Mouse (Mus musculus) midbrain, postnatal 0 days (tissue): ENCODE results near the gene Adk. TPM values are rescaled to one million over a fixed set of nuclear protein-coding genes. Genes with fewer than 3 reads are reported as not detected.

Experiments
- ATAC-seq: fragments of 200-750 bp; cut with Nextera tagmentation; 2 replicates; pipeline ENCODE4 v1.8.0; 2017; ENCODE audit warnings: moderate number of reproducible peaks, mild to moderate bottlenecking, moderate TSS enrichment, moderate library complexity; ENCODE audit not compliant: low FRiP score
- DNase-seq: peaks from one replicate; pipeline ENCODE4 v3.0.0-alpha.2; 2015; ENCODE audit warnings: low spot score
- H3K27ac ChIP-seq: fragments of 300-500 bp; sonication (generic); 2 replicates; pipeline ENCODE4 v1.5.1; 2014; ENCODE audit warnings: low read depth, mild to moderate bottlenecking, low read length, mixed read lengths
- H3K27me3 ChIP-seq: fragments of 300-500 bp; sonication (generic); 2 replicates; pipeline ENCODE4 v1.6.1; 2014; ENCODE audit warnings: low read length, control low read depth, mixed read lengths; ENCODE audit not compliant: insufficient read depth
- H3K36me3 ChIP-seq: fragments of 300-500 bp; sonication (generic); 2 replicates; pipeline ENCODE4 v1.6.1; 2014; ENCODE audit warnings: low read length, control low read depth, mixed read lengths; ENCODE audit not compliant: insufficient read depth
- H3K4me1 ChIP-seq: fragments of 300-500 bp; sonication (generic); 2 replicates; pipeline ENCODE4 v1.6.1; 2014; ENCODE audit warnings: mild to moderate bottlenecking, control low read depth, antibody characterized with exemption, low read length, mixed read lengths; ENCODE audit not compliant: insufficient read depth
- H3K4me2 ChIP-seq: fragments of 300-500 bp; sonication (generic); 2 replicates; pipeline ENCODE4 v1.6.1; 2014; ENCODE audit warnings: low read depth, mild to moderate bottlenecking, low read length, mixed read lengths; ENCODE audit not compliant: poor library complexity, severe bottlenecking
- H3K4me3 ChIP-seq: fragments of 300-500 bp; sonication (generic); 2 replicates; pipeline ENCODE4 v1.5.1; 2014; ENCODE audit warnings: low read depth, mild to moderate bottlenecking, low read length, moderate library complexity
- H3K9ac ChIP-seq: fragments of 300-500 bp; sonication (generic); replicated peaks from 2 replicates; pipeline ENCODE4 v1.6.1; 2014; ENCODE audit warnings: mild to moderate bottlenecking, low read length, moderate library complexity, mixed read lengths; ENCODE audit not compliant: poor library complexity, severe bottlenecking
- H3K9me3 ChIP-seq: fragments of 300-500 bp; sonication (generic); 2 replicates; pipeline ENCODE4 v1.6.1; 2016; ENCODE audit warnings: low read length, control low read depth
- CTCF ChIP-seq: IDR thresholded peaks from 2 replicates; pipeline ENCODE4 v1.5.1; 2016; ENCODE audit warnings: antibody characterized with exemption, mild to moderate bottlenecking
- WGBS: fragments of 180-500 bp; shearing (Covaris S2); extraction: QIAGEN DNeasy Blood & Tissue Kit; methylation state at CpG from one replicate; pipeline ENCODE4 v1.1.7; 2014; 5-methylcytosine and 5-hydroxymethylcytosine counted together
- polyA plus RNA-seq: library from polyadenylated mRNA; unstranded; fragments of >200 nt; fragmentation: Nextera tagmentation; extraction: Ambion mirVana; gene quantifications from 2 replicates; pipeline ENCODE4 v1.2.1, GENCODE M21; 2015
- total RNA-seq: library from RNA; depleted of rRNA; stranded (reverse); fragments of >200 nt; gene quantifications from 2 replicates; pipeline ENCODE4 v1.2.3, GENCODE M21; 2014

Adk gene
- total and polyA plus RNA-seq, 2 experiments from 2014 or later: 25.3 to 50.6 TPM

- Histone ChIP-seq H3K27me3 (no peaks in the 10 kb centered on the region), H3K4me3 (no peak overlapping the region), H3K9ac (no peak overlapping the region), H3K4me2 (no peak overlapping the region), H3K27ac (no peak overlapping the region), H3K9me3 (no peaks in the 10 kb centered on the region), H3K4me1 (no peaks in the 10 kb centered on the region), H3K36me3 (no peaks in the 10 kb centered on the region)
- DNase-seq (no peak), ATAC-seq (no peak)
- TF ChIP-seq CTCF: no peak
Observed at GRCm38 (mm10) chr14:21078511-21078910, 26.1 kb downstream of the Adk start.

GRCm38 (mm10) chr14:21082823-21083222 is 30.4 kb downstream of the Adk start:
- DNase-seq (no peak), ATAC-seq (no peak)
- no peaks in the 10 kb centered on the region for H3K36me3 ChIP-seq
- no peaks in the 10 kb centered on the region for H3K9me3 ChIP-seq
- H3K4me3 ChIP-seq: no peak overlapping the region
- TF ChIP-seq CTCF: no peak
- H3K4me2 ChIP-seq: no peak overlapping the region
- H3K4me1 ChIP-seq: no peaks in the 10 kb centered on the region
- H3K27ac ChIP-seq: no peak overlapping the region
- no peaks in the 10 kb centered on the region for H3K27me3 ChIP-seq
- WGBS: 52% methylated on average over 1 of the region's 1 CpGs
- no peak overlapping the region for H3K9ac ChIP-seq

DNA sequence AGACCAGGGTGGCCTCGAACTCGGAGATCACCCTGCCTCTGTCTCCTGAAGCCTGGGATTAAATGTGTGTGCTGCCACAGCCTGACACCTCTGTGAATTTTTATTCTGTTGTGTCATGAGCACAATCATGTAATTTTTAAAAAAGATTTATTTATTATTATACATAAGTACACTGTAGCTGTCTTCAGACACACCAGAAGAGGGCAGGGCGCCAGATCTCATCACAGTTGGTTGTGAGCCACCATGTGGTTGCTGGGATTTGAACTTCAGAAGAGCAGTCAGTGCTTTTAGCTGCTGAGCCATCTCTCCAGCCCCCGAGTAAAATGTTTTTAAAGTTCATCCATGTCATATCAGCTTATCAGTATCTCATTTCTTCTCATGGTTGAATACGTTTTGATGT is 33.3 kb downstream of the Adk start:
- WGBS: 85% methylated on average over 5 of the region's 5 CpGs
- no peak overlapping the region for H3K4me2 ChIP-seq
- no peaks in the 10 kb centered on the region for H3K9me3 ChIP-seq
- H3K4me1 ChIP-seq: no peaks in the 10 kb centered on the region
- H3K4me3 ChIP-seq: no peak overlapping the region
- H3K9ac ChIP-seq: no peak overlapping the region
- no peaks in the 10 kb centered on the region for H3K27me3 ChIP-seq
- H3K27ac ChIP-seq: no peak overlapping the region
- no peak for DNase-seq
- TF ChIP-seq CTCF: no peak
- no peaks in the 10 kb centered on the region for H3K36me3 ChIP-seq
- no peak for ATAC-seq

- H3K9ac ChIP-seq: no peak overlapping the region
- no peak overlapping the region for H3K27ac ChIP-seq
- no peaks in the 10 kb centered on the region for H3K36me3 ChIP-seq
- no peak for TF ChIP-seq CTCF
- DNase-seq (no peak), ATAC-seq (no peak)
- H3K27me3 ChIP-seq: no peaks in the 10 kb centered on the region
- H3K4me2 ChIP-seq: no peak overlapping the region
- 72% methylated on average over 2 of the region's 2 CpGs for WGBS
- no peaks in the 10 kb centered on the region for H3K9me3 ChIP-seq
- H3K4me1 ChIP-seq: no peaks in the 10 kb centered on the region
- no peak overlapping the region for H3K4me3 ChIP-seq
Observed at GRCm38 (mm10) chr14:21086106-21086505, 33.7 kb downstream of the Adk start.

DNA sequence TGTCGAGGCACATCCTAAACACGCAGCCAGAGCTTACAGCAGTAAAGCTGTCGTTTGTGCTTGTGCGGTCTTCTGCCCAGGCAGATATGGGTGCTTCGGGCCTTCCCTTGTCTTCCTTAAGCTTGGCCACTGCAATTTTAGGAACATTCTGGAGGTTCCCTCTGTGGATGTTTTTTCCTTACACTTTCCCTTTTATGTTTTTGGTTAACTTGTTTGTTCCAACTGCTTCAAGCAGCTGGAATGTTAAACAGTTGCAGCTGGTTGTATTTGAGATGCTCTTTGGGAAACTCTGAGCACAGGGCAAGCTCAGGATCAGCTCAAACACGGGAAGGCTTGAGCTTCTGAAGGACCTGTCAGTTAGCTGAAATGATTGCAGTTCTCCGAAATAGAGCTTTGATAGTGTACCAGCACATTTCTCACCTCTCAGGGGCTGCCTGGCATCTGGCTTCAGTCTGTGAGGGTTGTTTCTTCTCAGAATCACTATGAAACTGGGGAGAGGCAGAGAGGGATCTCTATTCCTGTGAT is 34.5 kb downstream of the Adk start:
- 68% methylated on average over 7 of the region's 7 CpGs for WGBS
- H3K4me3 ChIP-seq: no peak overlapping the region
- no peak overlapping the region for H3K4me2 ChIP-seq

DNA sequence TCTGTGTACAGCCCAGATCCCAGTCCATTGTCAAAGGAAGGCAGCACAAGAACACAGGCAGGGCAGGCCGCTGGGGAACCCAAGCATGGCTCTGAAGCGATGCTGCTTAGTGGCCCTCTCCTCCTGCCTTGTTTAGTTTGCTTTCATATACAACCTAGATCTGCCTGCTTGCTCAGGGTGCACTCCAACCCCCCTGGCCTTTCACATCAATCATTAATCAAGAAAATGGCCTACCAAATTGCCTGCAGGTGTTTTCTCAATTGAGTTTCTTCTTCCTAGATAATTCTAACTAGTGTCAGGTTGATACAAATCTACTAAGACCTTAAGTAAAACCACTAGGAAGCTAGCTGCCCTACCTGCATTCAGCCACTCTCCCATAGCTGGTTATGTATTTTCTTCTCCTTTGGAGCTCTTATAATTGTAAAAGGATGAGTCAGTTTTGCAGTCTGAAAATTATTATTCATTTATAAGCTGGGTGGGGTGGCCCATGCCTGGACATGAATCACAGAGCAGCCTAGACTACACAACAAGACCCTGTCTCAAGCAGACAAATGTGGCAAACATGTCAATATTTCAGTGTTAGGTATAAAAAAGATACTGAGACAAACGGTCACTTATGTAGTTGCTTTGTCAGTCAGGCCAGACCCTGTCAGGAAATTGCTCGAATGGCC is 35.2 kb downstream of the Adk start:
- Histone ChIP-seq H3K4me3 (no peak overlapping the region), H3K27ac (no peak overlapping the region), H3K9me3 (no peaks in the 10 kb centered on the region), H3K27me3 (no peaks in the 10 kb centered on the region), H3K36me3 (no peaks in the 10 kb centered on the region), H3K4me2 (no peak overlapping the region), H3K4me1 (no peaks in the 10 kb centered on the region), H3K9ac (no peak overlapping the region)
- 75% methylated on average over 4 of the region's 4 CpGs for WGBS
- no peak for DNase-seq
- no peak for TF ChIP-seq CTCF
- no peak for ATAC-seq

More for the DNA sequence above, 34.5 kb downstream of the Adk start:
- no peaks in the 10 kb centered on the region for H3K36me3 ChIP-seq
- H3K9ac ChIP-seq: no peak overlapping the region
- no peaks in the 10 kb centered on the region for H3K9me3 ChIP-seq
- H3K27me3 ChIP-seq: no peaks in the 10 kb centered on the region
- no peak overlapping the region for H3K27ac ChIP-seq
- ATAC-seq (no peak), DNase-seq (no peak)
- TF ChIP-seq CTCF: no peak
- H3K4me1 ChIP-seq: no peaks in the 10 kb centered on the region
